ENCODE assay signal across 8 mouse cellular contexts in genomic region chr19:6401131-6401815, GRCm38 (mm10). TPM values are rescaled to one million over a fixed set of nuclear protein-coding genes. Genes with fewer than 3 reads are reported as not detected.
DNase-seq lines count a peak whose midpoint lies in the region; ATAC-seq and TF ChIP-seq lines count a peak whose summit lies in the region.

No protein-coding gene starts in this region.

- peak overlapping the region; percentile 65 for H3K4me3 ChIP-seq in hindbrain, postnatal 0 days (ENCODE audit: low read length)
- H3K4me3 ChIP-seq in liver, embryonic 12.5 days = peak overlapping the region; percentile 64
- peak overlapping the region; percentile 66 for H3K4me3 ChIP-seq in stomach, embryonic 16.5 days (replicated peaks; ENCODE audit: low read length)

- H3K4me1 ChIP-seq in hindbrain, postnatal 0 days (ENCODE audit: insufficient read depth, low read length) = peaks cover 4% of the 10 kb centered on the region; the same call in 1 of the 2 replicates
- H3K4me1 ChIP-seq in liver, embryonic 12.5 days = peaks cover 67% of the 10 kb centered on the region
- peaks cover 34% of the 10 kb centered on the region for H3K4me1 ChIP-seq in stomach, embryonic 16.5 days (ENCODE audit: control insufficient read depth, insufficient read depth, low read length)

- no peaks in the 10 kb centered on the region for H3K27me3 ChIP-seq in hindbrain, postnatal 0 days (ENCODE audit: insufficient read depth, low read length)
- H3K27me3 ChIP-seq in liver, embryonic 12.5 days (replicated peaks) = peaks cover 65% of the 10 kb centered on the region
- peaks cover 26% of the 10 kb centered on the region for H3K27me3 ChIP-seq in stomach, embryonic 16.5 days (ENCODE audit: control insufficient read depth, insufficient read depth, low read length)

- H3K4me2 ChIP-seq in hindbrain, postnatal 0 days (ENCODE audit: low read depth, low read length) = peak overlapping the region; percentile 100
- H3K4me2 ChIP-seq in liver, embryonic 12.5 days = peak overlapping the region; percentile 94
- peak overlapping the region; percentile 100 for H3K4me2 ChIP-seq in stomach, embryonic 16.5 days (ENCODE audit: low read depth, low read length)

- DNase-seq in right cerebral cortex, postnatal 10 days (ENCODE audit: low spot score in 2 of 2) = peak; percentile 70 to 76
- DNase-seq in right cerebral cortex, postnatal 36 days (ENCODE audit: low spot score in 2 of 2) = no peak
- peak; percentile 81 for DNase-seq in embryo, embryonic 10 days (ENCODE audit: low spot score)
- DNase-seq in gastrocnemius, postnatal 10 days = peak; percentile 86
- DNase-seq in hindbrain, postnatal 0 days (ENCODE audit: low spot score) = peak; percentile 73

- H3K27ac ChIP-seq in hindbrain, postnatal 0 days = peak overlapping the region; percentile 89; the same call in 1 of the 2 replicates
- H3K27ac ChIP-seq in liver, embryonic 12.5 days = peak overlapping the region; percentile 73
- peak overlapping the region; percentile 52; the same call in 1 of the 2 replicates for H3K27ac ChIP-seq in stomach, embryonic 16.5 days (ENCODE audit: low read length)

- ATAC-seq in hindbrain, postnatal 0 days = peak; percentile 10; the same call in 1 of the 2 replicates
- ATAC-seq in liver, embryonic 12.5 days = peak; percentile 57
- peak; percentile 44 for ATAC-seq in monocyte, adult 5-6 weeks (replicated peaks; ENCODE audit: insufficient number of reproducible peaks, low FRiP score, low TSS enrichment, poor library complexity, severe bottlenecking)
- ATAC-seq in stomach, embryonic 16.5 days (ENCODE audit: insufficient read depth, low FRiP score) = peak; percentile 39

- peak; percentile 82 for TF ChIP-seq CTCF in hindbrain, postnatal 0 days (IDR thresholded peaks at IDR 0.05; ENCODE audit: low read depth)

- H3K36me3 ChIP-seq in hindbrain, postnatal 0 days (ENCODE audit: insufficient read depth, low read length) = 0 out of 2 replicates have a peak, but pooled peaks cover 7% of the 10 kb centered on the region
- peaks cover 18% of the 10 kb centered on the region for H3K36me3 ChIP-seq in liver, embryonic 12.5 days
- H3K36me3 ChIP-seq in stomach, embryonic 16.5 days (ENCODE audit: control insufficient read depth, insufficient read depth, low read length) = no peaks in the 10 kb centered on the region

- H3K9ac ChIP-seq in hindbrain, postnatal 0 days (replicated peaks; ENCODE audit: low read length) = peak overlapping the region; percentile 54
- H3K9ac ChIP-seq in liver, embryonic 12.5 days = peak overlapping the region; percentile 58
- H3K9ac ChIP-seq in stomach, embryonic 16.5 days (ENCODE audit: low read length) = peak overlapping the region; percentile 82

- H3K9me3 ChIP-seq in hindbrain, postnatal 0 days (ENCODE audit: low read length) = no peaks in the 10 kb centered on the region
- no peaks in the 10 kb centered on the region for H3K9me3 ChIP-seq in liver, embryonic 12.5 days (replicated peaks)
- H3K9me3 ChIP-seq in stomach, embryonic 16.5 days (replicated peaks; ENCODE audit: control insufficient read depth, low read length) = no peaks in the 10 kb centered on the region

- WGBS in hindbrain, postnatal 0 days = 1% methylated on average over 32 of the region's 32 CpGs
- WGBS in liver, embryonic 12.5 days (ENCODE audit: insufficient replicate concordance) = under 1% methylated on average over 32 of the region's 32 CpGs
- WGBS in stomach, embryonic 16.5 days = under 1% methylated on average over 32 of the region's 32 CpGs

RNA-seq across cellular contexts. Expression of gene Rasgrp2, which starts 2.1 kb away (rescaled TPM):
- 10 to 100 TPM; 30.5 to 31.4 TPM for total RNA-seq in gastrocnemius, postnatal 10 days (2021)
- total RNA-seq in hindbrain, postnatal 0 days (2014; rRNA removed) = 250 and 283 TPM in 2 replicates
- polyA plus RNA-seq in hindbrain, postnatal 0 days (2015; fragmentation: Nextera tagmentation; extraction: Ambion mirVana) = 230 and 252 TPM in 2 replicates
- polyA plus RNA-seq in liver, embryonic 12.5 days (2016; fragmentation: Nextera tagmentation; extraction: Ambion mirVana) = 97.8 and 106 TPM in 2 replicates
- 260 to 384 TPM (median 349 TPM) in 3 replicates for total RNA-seq in monocyte, adult 5-6 weeks (2017)
- polyA plus RNA-seq in stomach, embryonic 16.5 days (2015; fragmentation: Nextera tagmentation; extraction: Ambion mirVana) = 72.6 and 74.2 TPM in 2 replicates

RNA-seq across cellular contexts. Expression of gene Pygm, which starts 17.1 kb away (rescaled TPM):
- total RNA-seq in gastrocnemius, postnatal 10 days (2021) = 1,000 to 10,000 TPM; 3,066 to 3,425 TPM
- total RNA-seq in hindbrain, postnatal 0 days (2014; rRNA removed) = 11.9 and 18.3 TPM in 2 replicates
- polyA plus RNA-seq in hindbrain, postnatal 0 days (2015; fragmentation: Nextera tagmentation; extraction: Ambion mirVana) = 10.4 and 12.6 TPM in 2 replicates
- 2.6 and 2.7 TPM in 2 replicates for polyA plus RNA-seq in liver, embryonic 12.5 days (2016; fragmentation: Nextera tagmentation; extraction: Ambion mirVana)
- total RNA-seq in monocyte, adult 5-6 weeks (2017) = 4.5 to 17.7 TPM (median 7.7 TPM) in 3 replicates
- polyA plus RNA-seq in stomach, embryonic 16.5 days (2015; fragmentation: Nextera tagmentation; extraction: Ambion mirVana) = 17.7 and 55.0 TPM in 2 replicates

RNA-seq across cellular contexts. Expression of gene Nrxn2, which starts 17.3 kb away (rescaled TPM):
- 1 to 10 TPM; 3.1 to 3.3 TPM for total RNA-seq in gastrocnemius, postnatal 10 days (2021)
- 355 and 426 TPM in 2 replicates for total RNA-seq in hindbrain, postnatal 0 days (2014; rRNA removed)
- polyA plus RNA-seq in hindbrain, postnatal 0 days (2015; fragmentation: Nextera tagmentation; extraction: Ambion mirVana) = 54.4 and 60.4 TPM in 2 replicates
- polyA plus RNA-seq in liver, embryonic 12.5 days (2016; fragmentation: Nextera tagmentation; extraction: Ambion mirVana) = 0.83 and 0.85 TPM in 2 replicates
- not detected in 3 replicates for total RNA-seq in monocyte, adult 5-6 weeks (2017)
- polyA plus RNA-seq in stomach, embryonic 16.5 days (2015; fragmentation: Nextera tagmentation; extraction: Ambion mirVana) = 0.91 and 0.98 TPM in 2 replicates

RNA-seq across cellular contexts. Expression of gene Sf1, which starts 37.8 kb away (rescaled TPM):
- total RNA-seq in gastrocnemius, postnatal 10 days (2021) = 100 to 1,000 TPM in 1 of 2 experiments, 10 to 100 TPM in 1; 88.6 to 123 TPM
- 89.0 and 89.4 TPM in 2 replicates for total RNA-seq in hindbrain, postnatal 0 days (2014; rRNA removed)
- polyA plus RNA-seq in hindbrain, postnatal 0 days (2015; fragmentation: Nextera tagmentation; extraction: Ambion mirVana) = 80.2 and 84.9 TPM in 2 replicates
- polyA plus RNA-seq in liver, embryonic 12.5 days (2016; fragmentation: Nextera tagmentation; extraction: Ambion mirVana) = 115 and 119 TPM in 2 replicates
- 222 to 393 TPM (median 317 TPM) in 3 replicates for total RNA-seq in monocyte, adult 5-6 weeks (2017)
- 94.5 and 95.1 TPM in 2 replicates for polyA plus RNA-seq in stomach, embryonic 16.5 days (2015; fragmentation: Nextera tagmentation; extraction: Ambion mirVana)

Comparison
In these comparisons a context has a peak if more than half of its experiments do, and no peak if none do; other contexts are left out.
1. DNase-seq: peak in right cerebral cortex, postnatal 10 days (2 of 2), embryo, embryonic 10 days (single experiment), gastrocnemius, postnatal 10 days (single experiment) and hindbrain, postnatal 0 days (single experiment); none in right cerebral cortex, postnatal 36 days (0 of 2).
2. RNA of gene Pygm, which starts 17.1 kb away (total RNA-seq): 3,066 to 3,425 TPM in gastrocnemius, postnatal 10 days; 11.9 to 18.3 TPM in hindbrain, postnatal 0 days and 4.5 to 17.7 TPM in monocyte, adult 5-6 weeks; every median in the first group is over 100 times any median in the second.
3. RNA of gene Nrxn2, which starts 17.3 kb away (total RNA-seq): 355 to 426 TPM in hindbrain, postnatal 0 days; 3.1 to 3.3 TPM in gastrocnemius, postnatal 10 days and not detected in monocyte, adult 5-6 weeks; every median in the first group is over 10 times any median in the second.
4. Peak in every context shown above with its lines, with median percentiles within 50 percentile points of each other: ATAC-seq, H3K27ac ChIP-seq, H3K4me2 ChIP-seq, H3K4me3 ChIP-seq and H3K9ac ChIP-seq.